Mouse (Mus musculus) MEL (cell line): Measurements from ENCODE around the gene Tnfsf11. TPM values are rescaled to one million over a fixed set of nuclear protein-coding genes. Genes with fewer than 3 reads are reported as not detected.

ENCODE experiments used
- DNase-seq: peaks from one replicate; pipeline ENCODE4 v3.0.0; 2011; ENCODE audit warnings: low read depth, low spot score
- H3K27ac ChIP-seq: 2 replicates; pipeline ENCODE4 v1.5.1; 2012; ENCODE audit warnings: low read depth, mild to moderate bottlenecking, control low read depth, low read length, moderate library complexity; ENCODE audit not compliant: control insufficient read depth
- H3K27me3 ChIP-seq, 2 experiments: fragments of 150-350 bp in 1 of 2; sonication (generic) in 1 of 2; 2 replicates each; pipeline ENCODE4 v1.6.1; 2012; ENCODE audit warnings: low read length in 2 of 2, mild to moderate bottlenecking in 2 of 2, improper control_type of control experiment in 1 of 2, moderate library complexity in 1 of 2; ENCODE audit not compliant: insufficient read depth in 2 of 2, control insufficient read depth in 1 of 2
- H3K36me3 ChIP-seq, 2 experiments: 2 replicates each; pipeline ENCODE4 v1.6.1; 2012 to 2014; ENCODE audit warnings: low read length in 2 of 2, improper control_type of control experiment in 1 of 2, inconsistent platforms in 1 of 2, mild to moderate bottlenecking in 1 of 2; ENCODE audit not compliant: insufficient read depth in 2 of 2, control insufficient read depth in 1 of 2
- H3K4me1 ChIP-seq, 2 experiments: fragments of 150-350 bp in 1 of 2; sonication (generic) in 1 of 2; 2 replicates each; pipeline ENCODE4 v1.6.1; 2012; ENCODE audit warnings: low read length in 2 of 2, improper control_type of control experiment in 1 of 2, mild to moderate bottlenecking in 1 of 2; ENCODE audit not compliant: insufficient read depth in 2 of 2, control insufficient read depth in 1 of 2
- H3K4me3 ChIP-seq, 2 experiments: fragments of 150-350 bp in 1 of 2; sonication (generic) in 1 of 2; 2 replicates each; pipeline ENCODE4 v1.5.1; 2012; ENCODE audit warnings: low read depth in 2 of 2, low read length in 2 of 2, mild to moderate bottlenecking in 2 of 2, moderate library complexity in 2 of 2, control low read depth in 1 of 2, improper control_type of control experiment in 1 of 2; ENCODE audit not compliant: control insufficient read depth in 1 of 2, insufficient read depth in 1 of 2
- H3K79me2 ChIP-seq: 2 replicates; pipeline ENCODE4 v1.6.1; 2012; ENCODE audit warnings: mild to moderate bottlenecking, low read length, moderate library complexity; ENCODE audit not compliant: control insufficient read depth, poor library complexity, insufficient read depth
- H3K9ac ChIP-seq: 2 replicates; pipeline ENCODE4 v1.6.1; 2012; ENCODE audit warnings: low read depth, mild to moderate bottlenecking, control low read depth, low read length, moderate library complexity; ENCODE audit not compliant: control insufficient read depth, poor library complexity, severe bottlenecking
- H3K9me3 ChIP-seq: fragments of 150-350 bp; sonication (generic); replicated peaks from 2 replicates; pipeline ENCODE4 v1.6.1; 2012; ENCODE audit warnings: mild to moderate bottlenecking, low read length, improper control_type of control experiment, moderate library complexity; ENCODE audit not compliant: insufficient read depth
- BHLHE40 ChIP-seq: IDR thresholded peaks from 2 replicates; pipeline ENCODE4 v1.6.1; 2012; ENCODE audit warnings: low read depth, mild to moderate bottlenecking, inconsistent platforms, low read length, improper control_type of control experiment, borderline replicate concordance
- CTCF ChIP-seq, 3 experiments: IDR thresholded peaks in 2 of 3; conservative IDR thresholded peaks in 1 of 3; 2 replicates each; pipeline ENCODE4 v1.5.1; 2011 to 2012; ENCODE audit warnings: low read length in 3 of 3, low read depth in 2 of 3, mild to moderate bottlenecking in 2 of 3, improper control_type of control experiment in 1 of 3, inconsistent platforms in 1 of 3, mixed read lengths in 1 of 3, moderate library complexity in 1 of 3; ENCODE audit not compliant: control insufficient read depth in 1 of 3, insufficient read depth in 1 of 3, poor library complexity in 1 of 3, severe bottlenecking in 1 of 3
- E2F4 ChIP-seq: IDR thresholded peaks from 2 replicates; pipeline ENCODE4 v1.6.1; 2011; ENCODE audit warnings: low read depth, low read length, improper control_type of control experiment, borderline replicate concordance
- ETS1 ChIP-seq: IDR thresholded peaks from 2 replicates; pipeline ENCODE4 v1.6.1; 2012; ENCODE audit warnings: low read depth, mild to moderate bottlenecking, inconsistent platforms, low read length, improper control_type of control experiment, moderate library complexity
- HCFC1 ChIP-seq: IDR thresholded peaks from 2 replicates; pipeline ENCODE4 v1.6.1; 2012; ENCODE audit warnings: low read depth, mild to moderate bottlenecking, inconsistent platforms, low read length, improper control_type of control experiment, moderate library complexity
- MAFK ChIP-seq: IDR thresholded peaks from 2 replicates; pipeline ENCODE4 v1.6.1; 2011; ENCODE audit warnings: low read depth, mild to moderate bottlenecking, low read length, improper control_type of control experiment, borderline replicate concordance
- MAX ChIP-seq: IDR thresholded peaks from 2 replicates; pipeline ENCODE4 v1.6.1; 2011; ENCODE audit warnings: low read length, improper control_type of control experiment
- MEF2A ChIP-seq: IDR thresholded peaks from 2 replicates; pipeline ENCODE4 v1.6.1; 2014; ENCODE audit warnings: low read depth, mild to moderate bottlenecking, inconsistent platforms, low read length, improper control_type of control experiment; ENCODE audit not compliant: poor library complexity, insufficient replicate concordance, severe bottlenecking; ENCODE audit errors: extremely low read depth
- NELFE ChIP-seq: IDR thresholded peaks from 2 replicates; pipeline ENCODE4 v1.6.1; 2011; ENCODE audit warnings: low read depth, low read length, improper control_type of control experiment
- NRF1 ChIP-seq: IDR thresholded peaks from 2 replicates; pipeline ENCODE4 v1.6.1; 2014; ENCODE audit warnings: low read depth, mild to moderate bottlenecking, inconsistent platforms, low read length, improper control_type of control experiment, moderate library complexity; ENCODE audit not compliant: poor library complexity, insufficient read depth, severe bottlenecking
- POLR2AphosphoS5 ChIP-seq: IDR thresholded peaks from 2 replicates; pipeline ENCODE4 v1.6.1; 2012; ENCODE audit warnings: low read depth, borderline replicate concordance, mild to moderate bottlenecking, inconsistent platforms, low read length, moderate library complexity, mixed read lengths
- RAD21 ChIP-seq: IDR thresholded peaks from 2 replicates; pipeline ENCODE4 v1.6.1; 2011; ENCODE audit warnings: mild to moderate bottlenecking, low read depth, low read length, improper control_type of control experiment
- SIN3A ChIP-seq: IDR thresholded peaks from 2 replicates; pipeline ENCODE4 v1.6.1; 2012; ENCODE audit warnings: low read length, improper control_type of control experiment, inconsistent platforms
- SMC3 ChIP-seq: IDR thresholded peaks from 2 replicates; pipeline ENCODE4 v1.6.1; 2011; ENCODE audit warnings: low read depth, low read length, improper control_type of control experiment
- TCF12 ChIP-seq: IDR thresholded peaks from 2 replicates; pipeline ENCODE4 v1.6.1; 2014; ENCODE audit warnings: low read depth, mild to moderate bottlenecking, inconsistent platforms, low read length, improper control_type of control experiment, moderate library complexity
- USF2 ChIP-seq, 2 experiments: IDR thresholded peaks; 2 replicates each; pipeline ENCODE4 v1.6.1; 2011 to 2012; ENCODE audit warnings: improper control_type of control experiment in 2 of 2, low read length in 2 of 2, borderline replicate concordance in 1 of 2, inconsistent platforms in 1 of 2, low read depth in 1 of 2, mild to moderate bottlenecking in 1 of 2; ENCODE audit not compliant: insufficient read depth in 1 of 2
- ZMIZ1 ChIP-seq: IDR thresholded peaks from 2 replicates; pipeline ENCODE4 v1.6.1; 2012; ENCODE audit warnings: low read depth, mild to moderate bottlenecking, inconsistent platforms, low read length, improper control_type of control experiment, moderate library complexity
- ZNF384 ChIP-seq: IDR thresholded peaks from 2 replicates; pipeline ENCODE4 v1.6.1; 2012; ENCODE audit warnings: low read depth, mild to moderate bottlenecking, inconsistent platforms, low read length, improper control_type of control experiment
- polyA plus RNA-seq, 2 experiments: library from polyadenylated mRNA; stranded (reverse) in 1 of 2; unstranded in 1 of 2; fragments of >175 nt in 1 of 2; fragments of >200 nt in 1 of 2; gene quantifications; 2 replicates each; pipeline versions ENCODE4 v1.2.1 to v1.2.4; 2012; ENCODE audit warnings: low replicate concordance in 2 of 2, low read depth in 1 of 2; ENCODE audit not compliant: insufficient read length in 2 of 2, insufficient read depth in 1 of 2, missing spikeins in 1 of 2
- total RNA-seq: library from RNA; depleted of rRNA; stranded (reverse); fragments of 300-350 nt; gene quantifications from 2 replicates; pipeline ENCODE4 v1.2.3, GENCODE M21; 2012

Gene Tnfsf11
- total and polyA plus RNA-seq, 3 experiments, result not detected

GRCm38 (mm10) chr14:78300914-78301313 is 6.9 kb downstream of the Tnfsf11 start:
- TF ChIP-seq NRF1 (no peak), ZNF384 (no peak), ETS1 (no peak), E2F4 (no peak)
- TF ChIP-seq, all 39 proteins: peak for 0
- Histone ChIP-seq H3K9me3 (no peaks in the 10 kb centered on the region), H3K27me3 (no peaks in the 10 kb centered on the region), H3K27ac (no peak overlapping the region), H3K79me2 (no peaks in the 10 kb centered on the region), H3K36me3 (no peaks in the 10 kb centered on the region), H3K4me3 (no peak overlapping the region), H3K4me1 (no peaks in the 10 kb centered on the region), H3K9ac (no peak overlapping the region)
- DNase-seq, result no peak

GRCm38 (mm10) chr14:78292687-78293086 is 15.2 kb downstream of the Tnfsf11 start:
- Histone ChIP-seq H3K36me3 (no peaks in the 10 kb centered on the region), H3K4me3 (no peak overlapping the region), H3K27ac (no peak overlapping the region), H3K27me3 (no peaks in the 10 kb centered on the region), H3K79me2 (no peaks in the 10 kb centered on the region), H3K9me3 (no peaks in the 10 kb centered on the region), H3K9ac (no peak overlapping the region), H3K4me1 (no peaks in the 10 kb centered on the region)
- no peak for TF ChIP-seq HCFC1
- 0 out of 6 replicates have a peak, but pooled peaks of 1 of the 3 experiments have one; percentile 4 for TF ChIP-seq CTCF (IDR thresholded peaks at IDR 0.05 in 2 of 3, conservative IDR thresholded peaks at IDR 0.05 in 1 of 3; ENCODE audit: control insufficient read depth in 1 of 3, insufficient read depth in 1 of 3, low read depth in 2 of 3, low read length in 3 of 3, poor library complexity in 1 of 3, severe bottlenecking in 1 of 3)
- DNase-seq, result peak; percentile 2

- TF ChIP-seq MEF2A, result no peak
- H3K4me3 ChIP-seq, result no peak overlapping the region
- H3K4me1 ChIP-seq, result no peaks in the 10 kb centered on the region
- H3K79me2 ChIP-seq, result no peaks in the 10 kb centered on the region
- no peaks in the 10 kb centered on the region for H3K36me3 ChIP-seq
- H3K27ac ChIP-seq, result no peak overlapping the region
- no peaks in the 10 kb centered on the region for H3K9me3 ChIP-seq
- no peak for DNase-seq
- no peak overlapping the region for H3K9ac ChIP-seq
- H3K27me3 ChIP-seq, result no peaks in the 10 kb centered on the region
Observed at GRCm38 (mm10) chr14:78289912-78290523, 17.8 kb downstream of the Tnfsf11 start.

- Histone ChIP-seq H3K27me3 (no peaks in the 10 kb centered on the region), H3K9ac (no peak overlapping the region), H3K27ac (no peak overlapping the region), H3K36me3 (no peaks in the 10 kb centered on the region), H3K9me3 (no peaks in the 10 kb centered on the region), H3K4me1 (no peaks in the 10 kb centered on the region), H3K4me3 (no peak overlapping the region), H3K79me2 (no peaks in the 10 kb centered on the region)
- DNase-seq, result no peak
- TF ChIP-seq RAD21 (no peak), ZMIZ1 (no peak), NELFE (no peak), SMC3 (no peak), TCF12 (no peak), ETS1 (no peak), BHLHE40 (no peak), MAX (no peak), MAFK (no peak), USF2 (IDR thresholded peaks at IDR 0.05; ENCODE audit: borderline replicate concordance in 1 of 2, insufficient read depth in 1 of 2, low read depth in 1 of 2, low read length in 2 of 2) (no peak), POLR2AphosphoS5 (no peak), SIN3A (no peak)
Observed at GRCm38 (mm10) chr14:78288903-78289302, 18.9 kb downstream of the Tnfsf11 start.
